Mouse (Mus musculus) megakaryocyte, embryonic 14.5 days (primary cell): ENCODE measurements around the gene Lrrc56.

Experiments used
- FLI1 ChIP-seq: IDR thresholded peaks from 2 replicates; pipeline ENCODE4 v1.6.1; 2012; ENCODE audit warnings: low read length, inconsistent platforms, mixed read lengths
- GATA1 ChIP-seq: IDR thresholded peaks from 3 replicates; pipeline ENCODE4 v1.6.1; 2012; ENCODE audit warnings: mixed read lengths, low read length, inconsistent platforms, borderline replicate concordance

GRCm38 (mm10) chr7:141216894-141217293 lies 22.9 kb downstream of the Lrrc56 start:
- TF ChIP-seq GATA1 (no peak), FLI1 (no peak)
